Comparison of ENCODE assay signal across 14 mouse cellular contexts in the genomic region with DNA sequence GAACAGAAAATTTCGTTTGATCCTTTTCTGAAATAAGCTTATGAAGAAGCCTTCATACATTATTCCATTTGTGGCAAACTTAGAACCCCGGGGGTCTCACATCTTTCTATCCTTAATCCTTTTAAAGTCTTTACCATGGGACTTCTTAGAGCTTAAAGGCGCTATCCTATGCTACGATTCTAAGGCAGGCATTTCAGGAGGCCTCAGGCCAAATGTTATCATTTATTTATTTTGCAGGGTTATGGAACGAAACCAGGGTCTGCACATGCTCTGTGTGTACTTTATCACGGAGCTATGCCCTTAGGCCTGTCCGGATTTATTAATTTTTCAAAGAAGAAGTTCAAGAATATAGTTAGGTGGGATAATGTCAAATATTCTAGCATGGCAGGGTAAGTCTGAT.
"Had no signal": no experiment of that assay in that cellular context is flagged by ENCODE, and none has a peak within 500 bp of the region (broad histone marks: within the 10 kb centered on the region; RNA-seq: fewer than 3 reads in every experiment).

No protein-coding gene starts in this region.

- H3K9ac ChIP-seq: liver, embryonic 13.5 days; liver, embryonic 15.5 days; liver, postnatal 0 days; lung, embryonic 14.5 days; midbrain, embryonic 12.5 days; neural tube, embryonic 12.5 days; stomach, embryonic 15.5 days had no signal

- ATAC-seq: liver, postnatal 0 days had no signal

- H3K4me2 ChIP-seq: liver, embryonic 11.5 days; liver, embryonic 13.5 days; liver, embryonic 15.5 days; lung, embryonic 14.5 days; midbrain, embryonic 12.5 days; neural tube, embryonic 12.5 days; stomach, embryonic 15.5 days had no signal

- DNase-seq: liver, embryonic 13.5 days; liver, postnatal 0 days; lung, embryonic 14.5 days; lung, postnatal 10 days; lung, postnatal 4 days; right cerebral cortex, postnatal 14 days; thymus, postnatal 14 days; thymus, postnatal 36 days had no signal

- H3K36me3 ChIP-seq: liver, embryonic 13.5 days; liver, embryonic 15.5 days; midbrain, embryonic 12.5 days; neural tube, embryonic 12.5 days; stomach, embryonic 15.5 days had no signal

- H3K27ac ChIP-seq: liver, embryonic 13.5 days; liver, embryonic 15.5 days; midbrain, embryonic 12.5 days; neural tube, embryonic 12.5 days; stomach, embryonic 15.5 days; stomach, postnatal 0 days had no signal

- H3K4me1 ChIP-seq: liver, embryonic 13.5 days; liver, embryonic 15.5 days; neural tube, embryonic 12.5 days had no signal

- H3K27me3 ChIP-seq: liver, embryonic 13.5 days; liver, embryonic 15.5 days; midbrain, embryonic 12.5 days; neural tube, embryonic 12.5 days; stomach, embryonic 15.5 days had no signal

- H3K4me3 ChIP-seq: liver, embryonic 13.5 days; liver, embryonic 15.5 days; midbrain, embryonic 12.5 days; neural tube, embryonic 12.5 days; stomach, embryonic 15.5 days had no signal

- H3K9me3 ChIP-seq: liver, embryonic 13.5 days; liver, embryonic 15.5 days; midbrain, embryonic 12.5 days; neural tube, embryonic 12.5 days; stomach, embryonic 15.5 days had no signal
